Mouse (Mus musculus) CD4-positive, CD25-positive, alpha-beta regulatory T cell, adult 2 months (primary cell): ENCODE measurements around the gene Luzp1.

Experiments
- DNase-seq: peaks from one replicate; pipeline ENCODE4 v3.0.0-alpha.2; 2012; ENCODE audit warnings: low read depth, low spot score

Gene Luzp1

GRCm38 (mm10) chr4:136462086-136462838 is 7.3 kb upstream of the Luzp1 start, which contains the start of gene 6030445D17Rik:
6030445D17Rik (plus strand) TSS chr4:136462250.
- DNase-seq: peak; percentile 69

- DNase-seq: peak; percentile 54
Measured at GRCm38 (mm10) chr4:136462839-136463178, 6.8 kb upstream of the Luzp1 start.

- DNase-seq: no peak
Measured at GRCm38 (mm10) chr4:136463436-136463835, 6.1 kb upstream of the Luzp1 start.

GRCm38 (mm10) chr4:136466226-136466625 is 3.3 kb upstream of the Luzp1 start:
- no peak for DNase-seq

GRCm38 (mm10) chr4:136468553-136469327 is 821 bp upstream of the Luzp1 start:
- DNase-seq: peak; percentile 48

GRCm38 (mm10) chr4:136469941-136470346 is 383 bp downstream of the Luzp1 start:
- DNase-seq: peak; percentile 50

GRCm38 (mm10) chr4:136470347-136471071 is 948 bp downstream of the Luzp1 start:
- DNase-seq: peak; percentile 50

GRCm38 (mm10) chr4:136476692-136477091 is 7.1 kb downstream of the Luzp1 start:
- no peak for DNase-seq

- DNase-seq: no peak
Measured at GRCm38 (mm10) chr4:136486549-136486948, 17.0 kb downstream of the Luzp1 start.

- DNase-seq: no peak
Measured at GRCm38 (mm10) chr4:136495993-136496392, 26.4 kb downstream of the Luzp1 start.

- no peak for DNase-seq
Measured at GRCm38 (mm10) chr4:136505426-136506215, 36.1 kb downstream of the Luzp1 start.

GRCm38 (mm10) chr4:136509857-136510256 is 40.3 kb downstream of the Luzp1 start:
- DNase-seq: peak; percentile 69

GRCm38 (mm10) chr4:136511708-136512107 is 42.1 kb downstream of the Luzp1 start:
- DNase-seq: no peak

- no peak for DNase-seq
Measured at GRCm38 (mm10) chr4:136512905-136513304, 43.3 kb downstream of the Luzp1 start.

GRCm38 (mm10) chr4:136518141-136518540 is 48.6 kb downstream of the Luzp1 start:
- no peak for DNase-seq

GRCm38 (mm10) chr4:136518576-136518975 is 49.0 kb downstream of the Luzp1 start:
- no peak for DNase-seq

- no peak for DNase-seq
Measured at GRCm38 (mm10) chr4:136519866-136520265, 50.3 kb downstream of the Luzp1 start.

- no peak for DNase-seq
Measured at GRCm38 (mm10) chr4:136521898-136522297, 52.3 kb downstream of the Luzp1 start.

GRCm38 (mm10) chr4:136524309-136524708 is 54.7 kb downstream of the Luzp1 start:
- no peak for DNase-seq

- DNase-seq: peak; percentile 78
Measured at GRCm38 (mm10) chr4:136526412-136526811, 56.9 kb downstream of the Luzp1 start.

GRCm38 (mm10) chr4:136545151-136545550 is 75.6 kb downstream of the Luzp1 start:
- no peak for DNase-seq
